Mouse (Mus musculus): Measurements from ENCODE around the gene Otc. TPM values are rescaled to one million over a fixed set of nuclear protein-coding genes. Genes with fewer than 3 reads are reported as not detected.

Otc gene
- not detected for total RNA-seq (2021)

GRCm38 (mm10) chrX:10251852-10252504 lies at the start of gene Otc:
TSS of gene Otc (plus strand) at chrX:10252305.
- no peak for DNase-seq
- intact Hi-C loops (cut with DNase I): no loop called here

- intact Hi-C loops (cut with DNase I): no loop called here
- DNase-seq: no peak
Measured at GRCm38 (mm10) chrX:10205937-10206336, 46.2 kb upstream of the Otc start.

DNA sequence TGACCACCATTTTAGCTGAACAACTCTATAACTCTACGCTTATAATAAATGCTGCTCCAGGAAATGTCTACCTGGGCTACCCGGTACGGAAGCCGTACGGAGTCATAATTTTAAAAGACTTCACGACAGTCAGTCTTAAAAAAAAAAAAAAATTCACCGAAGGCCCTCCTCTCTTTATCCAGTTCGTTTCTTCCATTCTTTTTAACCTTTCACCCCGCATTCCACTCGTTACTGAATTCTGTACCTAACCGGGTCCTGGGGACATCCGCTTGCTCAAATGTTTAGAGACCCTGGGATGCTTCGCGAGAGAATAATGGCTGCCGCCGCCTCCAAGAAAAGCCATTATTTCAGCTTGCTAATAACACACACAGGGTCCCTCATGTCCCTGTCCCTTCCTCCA lies 36.1 kb upstream of the Otc start:
- intact Hi-C loops (cut with DNase I): loop anchor here (5.0 to 10.0 kb wide), 2 partner anchors 271 to 499 kb away; partner anchors contain the start of genes Mid1ip1 and Tspan7
- DNase-seq: no peak

- intact Hi-C loops (cut with DNase I): loop anchor here (5.0 to 10.0 kb wide), 2 partner anchors 271 to 498 kb away; partner anchors contain the start of genes Mid1ip1 and Tspan7
- DNase-seq: peak; percentile 88 to 90
Measured at GRCm38 (mm10) chrX:10216410-10216949, 35.6 kb upstream of the Otc start, which contains the start of gene Rpgr. TSS of gene Rpgr (minus strand) at chrX:10216920.

- intact Hi-C loops (cut with DNase I): loop anchor here (5.0 to 10.0 kb wide), 2 partner anchors 268 to 496 kb away; partner anchors contain the start of genes Mid1ip1 and Tspan7
- no peak for DNase-seq
Measured at GRCm38 (mm10) chrX:10219281-10219680, 32.8 kb upstream of the Otc start.

DNA sequence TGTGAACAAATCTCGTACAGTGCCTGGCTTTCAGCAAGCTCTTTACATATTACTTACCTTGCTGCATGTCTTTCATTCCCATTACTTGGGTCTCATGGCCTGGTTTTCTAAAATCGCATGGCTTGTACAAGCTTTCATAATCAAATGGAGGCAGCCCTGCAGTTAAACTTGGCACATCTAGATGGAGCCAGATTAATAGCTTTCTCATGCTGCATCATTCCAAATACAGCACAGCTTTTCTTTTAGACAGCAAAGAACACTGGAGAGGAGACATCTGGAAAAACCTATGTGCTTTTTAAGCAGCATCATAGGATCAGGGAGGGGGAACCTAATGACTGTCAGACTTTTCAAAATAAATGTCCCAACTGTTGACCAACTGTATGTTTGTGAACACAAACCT lies 19.1 kb upstream of the Otc start:
- DNase-seq: no peak
- intact Hi-C loops (cut with DNase I): loop anchor here (5.0 kb wide), 2 partner anchors 59 to 344 kb away; no protein-coding TSS in a partner anchor

- intact Hi-C loops (cut with DNase I): loop anchor here (5.0 kb wide), 3 partner anchors 58 to 343 kb away; partner anchors contain the start of gene Tspan7
- DNase-seq: no peak
Measured at GRCm38 (mm10) chrX:10234617-10235016, 17.5 kb upstream of the Otc start.

- intact Hi-C loops (cut with DNase I): loop anchor here (5.0 kb wide), 1 partner anchor 248 kb away; the partner anchor contains the start of gene Tspan7
- no peak for DNase-seq
Measured at GRCm38 (mm10) chrX:10239515-10239914, 12.6 kb upstream of the Otc start.

DNA sequence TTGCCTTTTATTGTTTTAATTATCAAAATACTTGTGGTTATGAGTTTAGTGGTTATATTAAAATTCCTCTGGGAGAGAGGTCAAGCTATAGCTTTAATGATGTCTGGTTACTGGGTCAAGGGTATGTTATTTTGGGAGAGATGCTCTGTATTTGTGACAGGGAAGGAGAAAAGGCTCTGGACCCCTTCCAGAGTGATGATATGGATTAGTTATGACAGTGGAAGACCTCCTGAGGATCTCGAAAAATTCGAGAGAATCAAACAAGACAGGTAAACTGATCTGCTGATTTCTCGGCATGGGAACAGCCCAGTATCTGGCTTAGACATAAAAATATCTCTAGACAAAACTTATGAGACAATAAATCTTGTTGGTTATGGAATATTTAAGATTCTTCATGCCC lies 8.2 kb upstream of the Otc start:
- intact Hi-C loops (cut with DNase I): no loop called here
- DNase-seq: no peak

GRCm38 (mm10) chrX:10251357-10251756 lies 748 bp upstream of the Otc start:
- DNase-seq: no peak
- intact Hi-C loops (cut with DNase I): no loop called here

GRCm38 (mm10) chrX:10257774-10258173 lies 5.7 kb downstream of the Otc start:
- no peak for DNase-seq
- intact Hi-C loops (cut with DNase I): no loop called here

DNA sequence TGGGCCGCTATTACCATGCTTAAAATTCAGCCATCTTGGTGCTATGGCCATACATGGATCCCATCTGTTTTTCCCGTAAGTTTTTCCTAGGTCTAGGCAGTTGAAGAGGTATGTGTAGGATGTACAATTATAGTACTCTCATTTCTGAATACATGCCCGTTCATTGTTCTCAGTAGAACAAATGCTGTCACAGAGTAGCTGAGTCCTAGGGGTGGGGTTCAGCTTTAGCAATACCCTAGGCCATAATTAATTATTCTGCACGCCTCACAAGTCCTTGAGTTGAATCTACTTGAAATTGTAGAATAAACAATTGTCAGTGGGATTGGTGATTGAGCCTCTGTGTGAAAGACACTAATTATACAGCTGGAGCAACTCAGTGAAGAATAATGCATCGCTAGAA lies 6.2 kb downstream of the Otc start:
- no peak for DNase-seq
- intact Hi-C loops (cut with DNase I): no loop called here

DNA sequence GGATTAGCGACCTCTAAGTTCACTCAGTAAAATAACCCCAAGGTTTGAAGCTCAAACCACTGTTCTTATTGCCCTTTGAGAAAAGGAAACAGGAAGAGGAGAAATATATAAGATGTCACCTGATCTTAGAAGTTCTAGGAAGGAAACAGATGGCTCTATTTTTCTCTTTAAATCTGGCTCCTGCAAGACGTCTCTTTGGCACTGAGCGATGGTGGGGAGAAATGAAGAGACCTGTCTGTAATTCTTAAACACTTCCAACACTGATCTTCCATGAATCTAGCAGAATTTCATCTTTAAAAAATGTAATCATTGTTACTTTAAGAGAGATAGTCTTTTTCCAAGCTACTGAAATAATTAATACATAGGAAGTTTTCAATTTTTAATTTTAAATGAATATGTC lies 16.2 kb downstream of the Otc start:
- DNase-seq: no peak
- intact Hi-C loops (cut with DNase I): no loop called here

DNA sequence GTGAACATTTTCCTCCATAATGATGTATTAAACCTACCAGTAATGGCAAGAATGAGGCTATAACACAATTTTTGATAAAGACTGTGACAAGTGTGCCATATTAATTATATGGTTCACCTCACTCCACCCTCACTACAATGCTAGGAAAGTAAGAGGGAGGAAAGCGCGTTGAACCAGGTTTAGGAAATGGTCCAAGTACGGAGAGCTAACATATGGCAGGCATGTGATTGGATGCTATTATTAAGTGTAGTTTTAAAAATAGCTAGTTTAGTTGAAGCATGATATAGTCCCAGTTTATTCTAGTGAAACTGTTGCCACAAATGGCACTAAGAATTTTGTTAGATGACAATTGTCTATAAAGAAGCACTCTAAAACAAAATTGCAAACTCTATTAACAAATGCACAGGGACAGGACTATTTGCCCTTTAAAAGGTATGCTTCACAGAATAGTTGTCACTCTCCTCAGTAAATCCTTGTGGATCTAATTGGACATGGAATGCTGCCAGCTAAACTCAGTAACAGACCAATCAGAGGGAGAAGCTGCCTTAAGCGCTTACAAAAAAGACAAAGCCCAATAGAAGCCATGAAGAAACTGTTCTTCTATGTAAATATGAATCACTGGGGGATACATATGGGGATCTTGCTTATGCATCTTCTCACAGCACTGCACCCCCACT lies 16.8 kb downstream of the Otc start:
- intact Hi-C loops (cut with DNase I): no loop called here
- DNase-seq: no peak

- DNase-seq: no peak
- intact Hi-C loops (cut with DNase I): no loop called here
Measured at GRCm38 (mm10) chrX:10297341-10297740, 45.2 kb downstream of the Otc start.

DNA sequence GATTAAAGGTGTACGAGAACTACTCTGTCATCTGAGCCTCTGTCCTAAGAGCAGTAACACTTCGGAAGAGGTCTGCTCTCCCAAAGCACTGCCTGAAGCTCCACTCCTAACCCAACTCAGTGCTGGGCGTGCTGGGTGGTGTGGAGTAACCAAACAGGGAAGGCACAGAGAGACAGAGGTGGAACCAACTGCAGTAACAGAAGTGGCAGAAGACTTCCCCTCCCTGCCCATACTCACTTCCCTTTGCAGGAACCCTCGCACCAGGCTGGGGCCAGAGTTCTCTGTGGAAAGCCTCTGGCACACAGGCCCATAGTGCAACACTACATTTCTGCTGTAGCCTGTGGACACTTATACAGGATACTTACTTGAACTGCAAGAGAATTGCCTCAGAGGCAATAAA lies 66.1 kb downstream of the Otc start:
- no peak for DNase-seq
- intact Hi-C loops (cut with DNase I): no loop called here

- intact Hi-C loops (cut with DNase I): no loop called here
Measured at GRCm38 (mm10) chrX:10330246-10330645, 78.1 kb downstream of the Otc start.

GRCm38 (mm10) chrX:10331749-10332148 lies 79.6 kb downstream of the Otc start:
- intact Hi-C loops (cut with DNase I): no loop called here
- DNase-seq: no peak

More at GRCm38 (mm10) chrX:10330246-10330645, 78.1 kb downstream of the Otc start:
- DNase-seq: no peak

DNA sequence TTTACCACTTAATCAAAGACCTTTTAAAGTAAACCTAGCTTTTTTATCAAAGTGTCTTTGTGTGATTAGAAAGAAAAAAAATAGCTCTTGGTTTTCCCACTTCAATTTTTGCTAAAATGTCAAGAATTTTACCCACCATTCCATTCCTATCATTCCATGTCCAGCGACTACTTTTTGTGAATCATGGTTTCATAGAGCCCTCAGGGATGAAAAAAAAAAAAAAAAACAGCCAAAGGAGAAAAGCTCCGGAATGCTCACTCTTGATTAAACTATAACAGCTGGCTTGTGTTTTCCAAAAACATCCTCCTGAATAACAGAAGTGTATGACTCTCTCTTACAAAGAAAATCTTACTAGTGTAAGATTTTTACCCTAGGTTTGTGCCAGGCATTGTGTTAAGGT lies 84.7 kb downstream of the Otc start:
- no peak for DNase-seq
- intact Hi-C loops (cut with DNase I): no loop called here

GRCm38 (mm10) chrX:10355867-10356266 lies 103.8 kb downstream of the Otc start:
- intact Hi-C loops (cut with DNase I): no loop called here
- DNase-seq: no peak

Data from heart, postnatal 36 days (tissue).